Mouse (Mus musculus) heart, postnatal 0 days (tissue): ENCODE data around the gene Sdcbp2. TPM values are rescaled to one million over a fixed set of nuclear protein-coding genes. Genes with fewer than 3 reads are reported as not detected.
A peak's percentile ranks its signal among the peaks of the same experiment; 100 is the strongest.

Experiments
- ATAC-seq: fragments of 200-750 bp; cut with Nextera tagmentation; 2 replicates; pipeline ENCODE4 v1.8.0; 2017; ENCODE audit warnings: low read depth, moderate number of reproducible peaks, moderate library complexity; ENCODE audit not compliant: insufficient read depth
- DNase-seq: peaks from one replicate; pipeline ENCODE4 v3.0.0-alpha.2; 2016; ENCODE audit warnings: low spot score
- H3K27ac ChIP-seq: fragments of 300-500 bp; sonication (generic); 2 replicates; pipeline ENCODE4 v1.5.1; 2014; ENCODE audit warnings: low read depth, mild to moderate bottlenecking
- H3K27me3 ChIP-seq: fragments of 300-500 bp; sonication (generic); 2 replicates; pipeline ENCODE4 v1.6.1; 2014; ENCODE audit warnings: low read length, mixed read lengths; ENCODE audit not compliant: control insufficient read depth, insufficient read depth
- H3K36me3 ChIP-seq: fragments of 300-500 bp; sonication (generic); replicated peaks from 2 replicates; pipeline ENCODE4 v1.6.1; 2014; ENCODE audit warnings: low read length, mixed read lengths; ENCODE audit not compliant: control insufficient read depth, insufficient read depth
- H3K4me1 ChIP-seq: fragments of 300-500 bp; sonication (generic); 2 replicates; pipeline ENCODE4 v1.6.1; 2014; ENCODE audit warnings: antibody characterized with exemption; ENCODE audit not compliant: control insufficient read depth, insufficient read depth
- H3K4me2 ChIP-seq: fragments of 300-500 bp; sonication (generic); 2 replicates; pipeline ENCODE4 v1.6.1; 2014; ENCODE audit warnings: low read depth, mild to moderate bottlenecking, low read length, moderate library complexity
- H3K4me3 ChIP-seq: fragments of 300-500 bp; sonication (generic); 2 replicates; pipeline ENCODE4 v1.5.1; 2014; ENCODE audit warnings: low read depth, low read length
- H3K9ac ChIP-seq: fragments of 300-500 bp; sonication (generic); replicated peaks from 2 replicates; pipeline ENCODE4 v1.6.1; 2014; ENCODE audit warnings: low read depth, low read length, mixed read lengths
- H3K9me3 ChIP-seq: fragments of 300-500 bp; sonication (generic); replicated peaks from 2 replicates; pipeline ENCODE4 v1.6.1; 2016; ENCODE audit warnings: low read length; ENCODE audit not compliant: control insufficient read depth
- CTCF ChIP-seq: IDR thresholded peaks from 2 replicates; pipeline ENCODE4 v1.5.1; 2016; ENCODE audit warnings: antibody characterized with exemption, control low read depth, low read depth
- EP300 ChIP-seq: IDR thresholded peaks from 2 replicates; pipeline ENCODE4 v1.6.1; 2016; ENCODE audit warnings: antibody characterized with exemption, low read depth
- WGBS: fragments of 180-500 bp; shearing (Covaris S2); extraction: QIAGEN DNeasy Blood & Tissue Kit; methylation state at CpG from one replicate; pipeline ENCODE4 v1.1.7; 2014; 5-methylcytosine and 5-hydroxymethylcytosine counted together
- polyA plus RNA-seq: library from polyadenylated mRNA; unstranded; fragments of >200 nt; fragmentation: Nextera tagmentation; extraction: Ambion mirVana; gene quantifications from 2 replicates; pipeline ENCODE4 v1.2.1, GENCODE M21; 2015
- total RNA-seq: library from RNA; depleted of rRNA; stranded (reverse); fragments of >200 nt; gene quantifications from 2 replicates; pipeline ENCODE4 v1.2.3, GENCODE M21; 2014; ENCODE audit warnings: low replicate concordance

Sdcbp2 gene
- total and polyA plus RNA-seq, 2 experiments from 2014 or later, result 1.8 to 8.0 TPM

DNA sequence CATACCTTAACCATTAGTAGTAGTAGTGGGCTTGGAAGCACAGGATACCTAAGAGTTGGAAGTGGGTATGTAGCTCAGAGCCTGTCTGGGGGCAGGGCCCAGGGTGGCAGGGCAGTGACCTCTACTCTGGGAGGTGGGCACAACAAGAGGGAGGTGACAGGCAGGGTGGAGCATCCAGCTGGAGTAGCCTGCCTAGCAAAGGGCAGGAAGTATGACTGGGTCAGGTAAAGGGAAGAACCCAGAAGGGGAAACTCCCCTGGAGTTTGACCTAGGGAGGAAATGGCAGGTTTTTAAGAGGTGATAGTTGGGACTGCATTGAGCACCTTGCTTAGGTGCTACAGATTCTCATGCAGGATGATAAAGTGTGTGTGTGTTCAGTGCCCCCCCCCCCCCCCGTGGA is 8.5 kb downstream of the Sdcbp2 start:
- 42% methylated on average over 1 of the region's 1 CpGs for WGBS
- H3K4me2 ChIP-seq, result no peak overlapping the region

DNA sequence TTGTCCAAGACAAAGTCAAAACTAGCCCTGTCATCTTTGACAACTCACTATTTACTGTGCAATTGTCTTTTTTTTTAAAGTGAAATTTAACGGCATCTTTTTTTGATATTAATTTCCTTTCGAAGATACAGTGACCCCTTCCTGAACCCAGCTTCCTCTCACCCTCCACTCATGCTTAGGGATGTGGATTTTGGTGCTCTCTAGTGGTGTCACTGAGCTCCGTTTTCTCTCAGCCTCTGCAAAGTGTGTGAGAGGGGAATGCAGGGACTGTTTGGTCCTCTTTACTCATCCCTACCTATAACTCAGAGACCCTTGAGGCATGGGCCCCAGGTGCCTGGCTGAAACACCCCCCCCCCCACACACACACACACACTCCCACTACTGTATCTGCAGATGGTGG is 13.5 kb downstream of the Sdcbp2 start:
- Histone ChIP-seq H3K4me2 (no peak overlapping the region), H3K4me1 (no peaks in the 10 kb centered on the region), H3K9ac (no peak overlapping the region), H3K36me3 (no peaks in the 10 kb centered on the region), H3K27ac (no peak overlapping the region), H3K4me3 (no peak overlapping the region), H3K9me3 (no peaks in the 10 kb centered on the region), H3K27me3 (no peaks in the 10 kb centered on the region)
- WGBS, result 27% methylated on average over 3 of the region's 3 CpGs
- no peak for DNase-seq
- no peak for TF ChIP-seq EP300
- TF ChIP-seq CTCF, result peak; percentile 45
- no peak for ATAC-seq

More for the DNA sequence above, 8.5 kb downstream of the Sdcbp2 start:
- ATAC-seq, result no peak
- Histone ChIP-seq H3K4me1 (peaks cover 5% of the 10 kb centered on the region; the same call in 1 of the 2 replicates), H3K9ac (no peak overlapping the region), H3K27me3 (no peaks in the 10 kb centered on the region), H3K4me3 (no peak overlapping the region), H3K27ac (no peak overlapping the region), H3K36me3 (no peaks in the 10 kb centered on the region), H3K9me3 (no peaks in the 10 kb centered on the region)
- TF ChIP-seq EP300, result no peak
- TF ChIP-seq CTCF, result no peak
- no peak for DNase-seq

DNA sequence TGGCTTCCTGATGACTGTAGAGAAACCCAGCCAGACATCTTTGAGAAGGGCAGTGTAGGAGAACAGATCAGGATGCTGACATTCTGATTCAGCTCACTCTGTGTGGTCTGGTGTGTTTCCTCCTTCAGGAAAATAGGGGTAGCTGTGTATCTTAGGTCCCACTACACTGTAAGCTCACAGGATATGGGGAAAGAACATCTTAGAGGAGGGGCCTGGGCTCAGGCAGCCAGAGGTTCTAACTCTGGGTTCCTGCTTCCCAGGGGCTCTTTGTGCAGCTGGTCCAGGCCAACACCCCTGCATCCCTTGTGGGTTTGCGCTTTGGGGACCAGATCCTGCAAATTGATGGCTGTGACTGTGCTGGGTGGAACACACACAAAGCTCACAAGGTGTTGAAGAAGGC is 14.4 kb downstream of the Sdcbp2 start:
- H3K36me3 ChIP-seq, result no peaks in the 10 kb centered on the region
- DNase-seq, result no peak
- no peak overlapping the region for H3K4me2 ChIP-seq
- no peak overlapping the region for H3K9ac ChIP-seq
- no peaks in the 10 kb centered on the region for H3K9me3 ChIP-seq
- ATAC-seq, result no peak; the same call in 1 of the 2 replicates
- TF ChIP-seq CTCF, result no peak
- no peak for TF ChIP-seq EP300
- no peak overlapping the region for H3K27ac ChIP-seq
- H3K4me3 ChIP-seq, result no peak overlapping the region
- 93% methylated on average over 1 of the region's 1 CpGs for WGBS
- H3K4me1 ChIP-seq, result no peaks in the 10 kb centered on the region
- H3K27me3 ChIP-seq, result no peaks in the 10 kb centered on the region

DNA sequence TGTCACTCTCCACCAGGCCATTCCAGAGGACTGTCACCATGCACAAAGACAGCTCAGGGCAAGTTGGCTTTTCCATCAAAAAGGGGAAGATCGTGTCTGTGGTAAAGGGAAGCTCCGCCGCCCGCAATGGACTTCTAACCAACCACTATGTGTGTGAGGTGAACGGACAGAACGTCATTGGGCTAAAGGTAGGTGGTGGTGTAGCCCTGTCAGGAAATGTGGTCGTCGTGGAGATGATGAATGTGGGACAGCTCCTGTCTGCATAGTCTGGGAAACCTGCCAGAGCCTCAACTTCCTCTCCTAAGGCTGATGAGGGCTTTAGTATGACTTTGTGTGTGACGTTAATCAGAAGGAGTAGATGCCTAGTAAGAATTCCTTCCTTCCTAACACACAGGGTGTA is 14.9 kb downstream of the Sdcbp2 start:
- Histone ChIP-seq H3K9ac (no peak overlapping the region), H3K27me3 (no peaks in the 10 kb centered on the region), H3K4me3 (no peak overlapping the region), H3K4me2 (no peak overlapping the region), H3K9me3 (no peaks in the 10 kb centered on the region), H3K36me3 (no peaks in the 10 kb centered on the region), H3K4me1 (no peaks in the 10 kb centered on the region), H3K27ac (no peak overlapping the region)
- TF ChIP-seq CTCF (no peak), EP300 (no peak)
- no peak for DNase-seq
- no peak for ATAC-seq
- WGBS, result 44% methylated on average over 9 of the region's 9 CpGs

DNA sequence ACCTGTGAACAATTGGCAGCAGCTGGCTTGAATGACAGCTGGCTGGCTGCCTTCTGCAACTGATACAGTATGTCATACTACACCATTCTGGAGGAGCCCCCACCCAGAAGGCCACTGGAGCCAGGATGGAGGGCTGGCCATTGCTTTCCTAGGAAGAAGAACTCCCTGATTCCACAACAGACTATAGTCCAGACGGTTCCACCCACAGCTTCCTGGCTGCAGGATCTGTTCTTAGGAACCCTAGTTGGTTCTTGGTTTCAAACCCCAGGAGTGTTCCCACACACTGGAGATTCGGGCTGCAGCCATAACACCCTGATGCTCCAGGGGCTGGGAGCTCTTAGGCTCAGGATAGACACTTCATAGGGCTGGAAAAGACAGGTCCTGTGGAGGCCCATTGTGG is 25.6 kb downstream of the Sdcbp2 start:
- Histone ChIP-seq H3K27ac (no peak overlapping the region), H3K27me3 (no peaks in the 10 kb centered on the region), H3K9ac (no peak overlapping the region), H3K4me1 (no peaks in the 10 kb centered on the region), H3K36me3 (no peaks in the 10 kb centered on the region), H3K4me3 (no peak overlapping the region), H3K4me2 (no peak overlapping the region), H3K9me3 (no peaks in the 10 kb centered on the region)
- ATAC-seq, result no peak
- no peak for DNase-seq
- 56% methylated on average over 2 of the region's 2 CpGs for WGBS
- TF ChIP-seq EP300 (no peak), CTCF (no peak)

DNA sequence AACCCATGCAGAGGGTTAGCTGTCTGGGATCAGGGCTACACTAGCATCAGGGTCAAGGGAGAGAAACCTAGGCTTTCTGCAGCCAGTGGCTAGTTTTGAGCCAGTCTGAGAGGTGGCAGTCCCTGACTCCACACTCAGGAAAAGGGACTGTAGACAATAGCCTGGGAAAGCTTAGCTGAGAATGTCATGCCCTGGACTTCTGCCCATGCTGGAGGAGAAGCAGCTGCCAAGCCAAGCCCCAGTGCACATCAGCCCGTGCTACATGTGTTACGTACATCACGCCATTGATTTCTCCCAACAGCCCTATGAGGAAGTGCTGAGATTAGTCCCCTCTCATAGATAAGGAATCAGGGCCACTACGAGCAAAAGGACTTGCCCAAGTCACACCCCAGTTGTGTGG is 29.7 kb downstream of the Sdcbp2 start:
- H3K9ac ChIP-seq, result no peak overlapping the region
- H3K4me1 ChIP-seq, result no peaks in the 10 kb centered on the region
- no peak overlapping the region for H3K27ac ChIP-seq
- ATAC-seq, result no peak
- 20% methylated on average over 4 of the region's 4 CpGs for WGBS
- H3K36me3 ChIP-seq, result no peaks in the 10 kb centered on the region
- DNase-seq, result no peak
- H3K4me3 ChIP-seq, result no peak overlapping the region
- TF ChIP-seq EP300 (no peak), CTCF (no peak)
- no peaks in the 10 kb centered on the region for H3K9me3 ChIP-seq
- no peak overlapping the region for H3K4me2 ChIP-seq
- H3K27me3 ChIP-seq, result no peaks in the 10 kb centered on the region
